Mouse (Mus musculus): ENCODE results near the gene Rfc4. TPM values are rescaled to one million over a fixed set of nuclear protein-coding genes. Genes with fewer than 3 reads are reported as not detected.

The Rfc4 gene
- 1 to 10 TPM; 4.8 TPM for total RNA-seq (2021)

DNA sequence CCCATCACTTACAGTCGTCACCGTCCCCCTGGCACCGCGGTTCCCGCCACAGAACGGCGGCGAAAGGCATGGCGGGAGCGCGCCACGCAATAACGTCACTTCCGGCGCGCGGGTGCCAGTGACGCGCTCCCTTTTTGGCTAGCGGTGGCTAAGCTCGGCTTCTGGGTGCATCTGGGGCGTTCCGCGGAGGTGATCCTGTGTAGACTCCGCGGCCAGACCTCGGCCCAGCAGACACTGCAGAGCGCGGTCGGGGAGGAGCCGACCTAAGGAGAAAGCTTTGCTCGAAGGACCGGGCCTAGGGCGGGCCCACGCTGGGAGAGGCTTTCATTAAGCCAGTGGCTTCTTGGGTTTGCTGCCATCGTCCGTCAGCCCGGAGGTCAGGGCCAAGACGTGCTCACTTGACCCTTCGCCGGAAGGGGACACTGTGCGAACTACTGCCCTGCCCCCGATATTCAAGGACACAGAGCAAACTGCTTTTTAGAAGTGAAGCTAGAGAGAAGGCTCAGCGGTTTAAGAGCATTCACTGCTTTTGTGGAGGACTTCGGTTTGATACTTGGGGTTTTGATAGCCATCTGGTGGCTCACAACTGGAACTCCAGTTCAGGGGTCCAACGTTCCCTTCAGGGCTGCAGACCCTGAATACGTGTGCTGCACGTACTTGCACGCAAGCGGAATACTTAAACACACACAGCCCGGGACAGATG is at the start of gene Rfc4:
Gene Rfc4 (minus strand): TSS at position 65 of the 703 bp plus-strand sequence.
- DNase-seq (ENCODE audit: extremely low spot score in 1 of 2, low spot score in 1 of 2), result peak; percentile 94 to 96

DNA sequence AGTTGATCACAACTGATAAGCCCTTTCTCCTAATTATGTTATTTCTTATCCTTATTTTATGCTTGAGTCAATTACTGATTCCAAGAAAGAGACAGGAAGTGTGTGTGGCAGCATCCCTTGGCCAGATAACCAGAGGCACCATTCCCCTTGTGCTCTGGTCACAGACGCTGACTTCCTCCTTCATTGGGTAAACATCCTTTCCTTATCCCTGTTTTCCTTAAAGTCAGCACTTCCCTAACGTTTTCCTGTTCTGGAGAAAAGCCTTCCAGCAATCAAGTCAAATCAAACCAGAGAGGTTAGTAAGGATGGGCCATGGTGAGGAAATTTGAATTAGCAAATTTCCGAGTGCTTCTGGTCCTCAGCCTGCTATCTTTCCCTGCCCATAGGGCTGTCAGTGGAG is 48.4 kb upstream of the Rfc4 start:
- DNase-seq (ENCODE audit: extremely low spot score in 1 of 2, low spot score in 1 of 2), result no peak

DNA sequence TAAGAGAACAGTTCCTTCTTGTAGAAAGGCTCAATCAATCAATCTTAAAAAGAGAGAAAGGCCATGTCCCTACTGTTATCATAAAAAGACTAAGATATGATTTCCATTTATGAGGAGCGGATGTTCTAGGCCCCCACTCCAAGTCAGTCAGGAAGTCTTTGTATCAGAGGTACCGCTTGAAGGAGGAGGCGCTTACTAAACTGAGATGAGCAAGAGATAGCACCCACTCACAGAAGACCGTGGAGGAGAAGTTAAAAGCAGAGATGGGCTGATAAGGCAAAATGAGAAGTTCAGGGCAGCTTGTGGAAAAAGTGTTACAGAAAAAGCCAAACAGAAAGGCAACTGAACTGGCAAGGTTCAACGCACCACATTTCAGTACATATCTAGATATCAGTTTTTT is 47.3 kb upstream of the Rfc4 start:
- DNase-seq (ENCODE audit: extremely low spot score in 1 of 2, low spot score in 1 of 2), result no peak

DNA sequence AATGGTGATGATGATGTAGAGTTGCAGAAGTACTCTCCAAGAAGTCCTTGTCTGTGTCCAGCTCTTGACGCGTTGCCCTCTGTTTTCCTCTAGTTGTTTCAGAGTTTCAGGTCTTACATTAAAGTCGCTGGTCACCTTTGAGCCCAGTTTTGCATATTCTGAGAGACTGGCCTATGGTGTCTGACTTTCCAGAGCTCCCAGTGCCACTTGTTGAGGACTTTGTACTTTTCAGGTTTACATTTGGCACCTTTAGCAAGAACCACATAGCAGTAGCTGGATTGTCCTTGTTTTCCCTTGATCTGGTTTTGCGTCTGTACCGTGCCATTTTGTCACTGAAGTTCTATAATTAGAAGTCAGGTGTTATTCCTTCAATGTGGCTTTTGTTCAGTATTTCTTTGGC is 46.4 kb upstream of the Rfc4 start:
- no peak for DNase-seq (ENCODE audit: extremely low spot score in 1 of 2, low spot score in 1 of 2)

DNA sequence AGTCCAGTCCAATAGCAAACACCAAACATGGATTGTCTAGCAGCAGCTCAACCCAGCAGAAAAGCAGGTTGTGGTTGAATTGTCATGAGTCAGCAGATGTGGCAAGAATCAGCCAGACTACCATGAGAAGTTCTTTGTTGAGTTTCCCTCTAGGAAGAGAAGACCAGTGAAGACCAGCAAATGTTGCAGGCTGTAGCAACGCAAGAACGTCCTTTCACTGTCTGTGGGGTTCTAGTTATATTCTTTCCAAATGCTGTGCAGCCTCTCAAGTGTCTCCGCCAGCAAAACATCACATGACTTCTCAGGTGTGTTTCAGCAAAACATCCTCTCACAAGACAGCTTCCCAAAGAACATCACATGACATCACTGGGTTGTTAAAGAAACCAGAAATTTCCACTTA is 43.3 kb upstream of the Rfc4 start:
- DNase-seq (ENCODE audit: extremely low spot score in 1 of 2, low spot score in 1 of 2), result no peak

DNA sequence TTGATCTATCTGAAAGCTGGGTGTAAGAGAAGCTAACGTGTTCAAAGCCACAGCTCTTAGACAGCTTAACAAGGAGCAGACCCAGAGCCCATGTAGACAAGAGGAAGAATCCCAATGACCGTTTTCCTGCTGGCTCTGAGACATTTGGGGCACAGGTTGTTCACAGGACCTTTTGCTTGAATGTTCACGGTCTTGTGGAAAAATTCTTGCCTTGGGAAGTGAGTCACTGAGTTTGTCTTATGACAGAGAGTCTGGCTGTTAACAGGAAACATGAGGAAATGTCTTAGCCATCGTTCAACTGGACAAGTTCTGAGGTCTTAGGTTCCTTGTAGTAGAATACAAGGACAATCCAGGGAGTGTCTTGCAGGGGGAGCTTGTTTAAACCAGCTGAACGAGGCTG is 39.5 kb upstream of the Rfc4 start:
- DNase-seq (ENCODE audit: extremely low spot score in 1 of 2, low spot score in 1 of 2), result no peak

DNA sequence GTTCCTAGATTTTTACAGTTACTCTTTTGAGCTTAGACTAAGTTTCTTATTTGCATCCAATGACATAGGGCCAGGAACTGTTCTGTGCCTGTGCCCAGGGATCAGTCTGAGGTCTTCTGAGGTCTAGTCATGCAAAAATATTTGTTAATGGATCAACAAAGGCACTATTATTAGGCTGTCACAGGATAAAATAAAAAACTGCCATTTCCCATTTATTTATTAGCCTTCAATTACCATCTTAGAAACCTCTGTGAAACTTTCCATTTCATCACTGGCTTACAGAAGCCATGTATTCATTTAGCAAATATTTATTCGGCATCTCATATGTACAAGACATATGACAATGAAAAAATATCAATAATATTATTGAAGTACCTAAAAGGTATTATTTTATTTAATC is 39.1 kb upstream of the Rfc4 start:
- no peak for DNase-seq (ENCODE audit: extremely low spot score in 1 of 2, low spot score in 1 of 2)

DNA sequence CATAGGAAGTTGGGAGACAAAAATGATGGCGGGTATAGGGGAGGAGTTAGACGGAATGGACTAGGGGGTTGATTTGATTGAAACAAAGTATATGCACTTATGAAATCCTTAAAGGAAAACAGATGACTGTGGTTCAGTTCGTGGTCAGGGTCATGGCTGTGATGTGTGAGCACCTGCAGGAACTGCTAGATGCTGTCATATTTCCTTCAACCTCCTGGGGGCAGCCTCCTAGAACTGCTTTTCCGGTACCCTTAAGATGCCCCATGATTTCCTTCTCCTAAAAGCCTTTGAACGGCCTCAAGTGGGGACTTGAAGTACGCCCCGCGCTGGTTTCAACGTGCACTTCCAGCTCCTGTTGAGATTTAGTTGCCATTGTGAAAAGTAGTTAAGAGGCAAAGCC is 37.9 kb upstream of the Rfc4 start:
- no peak for DNase-seq (ENCODE audit: extremely low spot score in 1 of 2, low spot score in 1 of 2)

DNA sequence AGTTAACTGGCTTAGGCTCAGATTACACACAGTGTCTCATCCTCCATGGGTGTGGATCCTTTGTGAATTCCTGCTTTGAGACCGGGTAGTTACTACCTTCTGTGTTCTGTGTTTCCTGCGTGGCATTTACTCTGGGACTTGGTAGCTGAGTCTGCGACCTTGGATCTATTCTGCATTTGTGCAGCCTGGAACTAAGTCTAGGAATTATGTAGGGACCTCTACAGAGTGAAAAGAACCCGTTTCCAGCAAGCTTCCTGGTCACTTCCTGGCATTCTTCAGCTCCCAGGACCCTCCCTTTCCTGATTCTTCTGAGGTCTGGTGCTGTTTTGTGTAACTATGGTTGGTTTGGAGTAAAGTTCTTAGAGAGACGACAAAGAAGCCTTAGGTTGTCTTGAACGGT is 36.9 kb upstream of the Rfc4 start:
- no peak for DNase-seq (ENCODE audit: extremely low spot score in 1 of 2, low spot score in 1 of 2)

DNA sequence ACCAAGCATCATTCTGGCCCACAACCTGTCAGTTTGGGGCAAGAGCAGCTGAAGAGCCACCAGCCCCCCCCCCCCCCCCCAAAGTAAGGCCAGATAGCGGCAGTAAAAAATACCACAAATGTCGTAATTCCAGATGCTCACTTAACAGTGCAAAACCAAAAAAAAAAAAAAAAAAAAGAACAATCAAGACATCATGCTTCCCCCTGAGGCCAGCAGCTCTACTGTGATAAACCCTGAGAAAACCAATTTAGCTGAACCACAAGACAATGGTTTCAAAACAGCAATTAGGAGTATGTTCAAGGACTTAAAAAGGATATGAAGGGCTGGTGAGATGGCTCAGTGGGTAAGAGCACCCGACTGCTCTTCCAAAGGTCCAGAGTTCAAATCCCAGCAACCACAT is 34.6 kb upstream of the Rfc4 start:
- DNase-seq (ENCODE audit: extremely low spot score in 1 of 2, low spot score in 1 of 2), result no peak

DNA sequence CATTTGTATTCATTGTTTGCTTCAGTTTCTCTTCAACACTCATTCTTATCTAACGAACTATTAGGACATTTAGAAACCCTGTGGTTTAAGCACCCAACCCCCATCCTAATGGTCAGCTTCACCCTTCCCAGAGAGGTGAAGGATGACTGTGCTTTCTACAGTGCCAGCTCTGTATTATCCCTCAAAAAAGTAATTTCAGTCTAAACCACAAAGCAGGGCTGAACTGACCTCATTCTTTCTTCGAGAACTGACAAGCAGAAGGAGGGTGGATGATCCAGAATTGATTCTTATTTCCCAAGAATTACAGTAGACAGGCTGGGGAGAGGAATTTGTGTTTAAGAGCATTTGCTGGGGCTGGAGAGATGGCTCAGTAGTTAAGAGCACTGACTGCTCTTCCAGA is 32.2 kb upstream of the Rfc4 start:
- DNase-seq (ENCODE audit: extremely low spot score in 1 of 2, low spot score in 1 of 2), result no peak

DNA sequence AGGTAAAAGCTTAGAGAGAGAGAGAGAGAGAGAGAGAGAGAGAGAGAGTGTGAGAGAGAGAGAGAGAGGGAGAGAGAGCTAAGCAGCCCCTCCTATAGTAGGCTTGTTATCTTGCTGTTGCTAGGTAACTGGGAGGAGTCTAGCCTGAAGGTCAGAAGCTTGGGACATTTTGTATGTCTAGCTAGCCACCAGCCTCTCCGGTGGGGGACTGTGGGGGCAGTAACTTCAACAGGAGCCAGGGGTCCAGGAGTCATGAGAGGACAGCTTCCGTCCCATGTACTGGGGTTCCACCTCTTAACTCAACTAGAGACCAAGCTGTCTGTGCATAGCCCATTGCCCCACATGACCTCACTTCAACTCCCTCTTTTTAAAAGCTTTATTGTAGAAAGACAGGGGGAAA is 31.4 kb upstream of the Rfc4 start:
- DNase-seq (ENCODE audit: extremely low spot score in 1 of 2, low spot score in 1 of 2), result no peak

DNA sequence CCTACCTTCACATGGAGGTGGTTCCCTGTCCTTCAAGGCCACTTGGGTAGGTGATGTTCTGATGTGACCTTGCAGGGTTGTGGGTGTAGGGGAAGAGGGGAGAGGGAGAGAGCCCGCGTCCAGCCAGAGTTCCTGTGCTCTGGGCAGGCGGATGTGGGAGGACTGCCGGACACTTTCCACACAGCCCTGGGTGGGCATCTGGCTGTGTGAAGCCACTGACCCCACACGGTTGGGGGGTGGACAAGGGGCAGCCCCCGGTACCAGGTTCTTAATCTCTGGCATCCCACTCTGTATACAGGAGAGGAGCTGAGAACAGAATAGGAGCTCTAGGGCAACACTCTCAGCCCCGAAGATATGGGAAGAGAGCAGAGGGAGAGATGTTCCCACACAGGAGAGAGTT is 30.8 kb upstream of the Rfc4 start:
- no peak for DNase-seq (ENCODE audit: extremely low spot score in 1 of 2, low spot score in 1 of 2)

DNA sequence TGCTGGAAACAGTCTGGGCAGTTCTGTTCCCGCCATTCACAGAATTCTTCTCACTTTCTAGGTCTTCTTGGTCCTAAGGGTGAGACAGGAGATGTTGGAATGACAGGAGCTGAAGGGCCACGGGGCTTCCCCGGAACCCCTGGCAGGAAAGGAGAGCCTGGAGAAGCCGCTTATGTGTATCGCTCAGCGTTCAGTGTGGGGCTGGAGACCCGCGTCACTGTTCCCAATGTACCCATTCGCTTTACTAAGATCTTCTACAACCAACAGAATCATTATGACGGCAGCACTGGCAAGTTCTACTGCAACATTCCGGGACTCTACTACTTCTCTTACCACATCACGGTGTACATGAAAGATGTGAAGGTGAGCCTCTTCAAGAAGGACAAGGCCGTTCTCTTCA is 29.5 kb upstream of the Rfc4 start:
- no peak for DNase-seq (ENCODE audit: extremely low spot score in 1 of 2, low spot score in 1 of 2)

DNA sequence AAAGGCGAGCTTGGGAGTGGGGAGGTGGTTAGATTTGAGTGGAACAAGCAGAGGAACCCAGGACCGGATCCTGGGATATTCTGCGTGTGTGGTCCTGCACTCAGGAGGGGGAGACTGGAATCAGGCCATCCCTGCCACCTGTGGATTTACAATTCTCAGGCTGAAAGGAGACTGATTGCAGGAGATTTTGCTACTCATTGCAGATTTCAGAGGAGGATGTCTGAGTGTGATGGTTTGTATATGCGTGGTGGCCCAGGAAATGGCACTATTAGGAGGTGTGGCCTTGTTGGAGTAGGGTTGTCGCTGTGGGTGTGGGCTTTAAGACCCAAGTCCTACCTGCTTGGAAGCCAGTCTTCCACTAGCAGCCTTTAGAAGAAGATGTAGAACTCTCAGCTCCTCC is 26.7 kb upstream of the Rfc4 start:
- no peak for DNase-seq (ENCODE audit: extremely low spot score in 1 of 2, low spot score in 1 of 2)

DNA sequence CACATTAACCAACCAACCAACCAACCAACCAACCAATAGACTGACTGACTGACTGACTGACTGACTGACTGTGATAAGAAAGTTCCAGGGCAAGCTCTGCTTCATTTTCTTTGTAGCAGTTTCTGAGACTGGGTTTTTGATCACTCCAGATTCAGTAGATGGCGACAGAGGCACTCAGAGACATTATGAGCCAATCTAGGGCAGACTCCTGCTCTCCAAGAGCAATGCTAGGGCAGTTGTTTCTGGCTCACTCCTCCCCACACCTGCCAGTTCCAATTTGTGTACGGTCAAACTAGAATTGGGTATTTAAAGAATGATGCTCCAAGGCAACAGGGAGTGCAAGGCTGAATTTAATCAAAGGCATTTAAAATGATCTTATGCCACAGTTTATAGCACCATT is 23.9 kb upstream of the Rfc4 start:
- DNase-seq (ENCODE audit: extremely low spot score in 1 of 2, low spot score in 1 of 2), result no peak

DNA sequence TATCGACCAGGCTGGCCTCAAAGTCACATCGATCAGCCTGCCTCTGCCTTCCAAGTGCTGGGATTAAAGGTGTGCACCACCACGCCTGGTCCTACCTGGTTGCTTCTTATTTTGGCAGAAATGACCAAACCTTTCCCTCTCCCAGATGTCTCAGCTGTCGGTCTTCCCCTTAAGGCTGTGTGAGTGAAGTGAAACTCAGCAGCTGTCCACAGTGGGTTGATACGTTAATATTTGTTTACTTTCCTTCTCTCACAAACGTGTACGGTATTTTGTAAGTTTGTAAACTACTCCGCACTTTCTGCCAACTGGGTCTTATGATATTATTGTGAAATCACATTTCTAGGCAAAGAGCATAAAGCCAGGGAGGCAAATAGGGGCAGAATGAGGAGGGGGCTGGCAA is 21.9 kb upstream of the Rfc4 start:
- no peak for DNase-seq (ENCODE audit: extremely low spot score in 1 of 2, low spot score in 1 of 2)

DNA sequence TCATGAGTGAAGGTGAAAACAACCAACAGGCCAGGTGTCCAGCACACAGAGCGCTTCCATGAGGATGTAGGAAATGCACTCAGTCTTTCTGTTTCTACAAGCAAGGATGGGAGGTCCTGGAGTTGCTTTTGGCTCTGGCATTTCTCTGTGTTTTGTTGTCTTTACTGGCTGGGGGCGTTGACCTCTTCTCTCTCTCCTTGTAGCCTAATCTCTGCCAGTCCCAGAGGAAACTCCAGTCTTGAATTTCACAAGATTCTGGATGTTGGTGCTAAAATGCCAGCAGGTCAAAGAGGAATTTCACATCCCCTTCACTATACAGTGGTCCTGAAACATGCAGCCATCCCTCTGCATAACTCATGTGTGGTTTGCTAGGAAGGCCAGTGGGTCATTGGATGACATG is 21.4 kb upstream of the Rfc4 start:
- no peak for DNase-seq (ENCODE audit: extremely low spot score in 1 of 2, low spot score in 1 of 2)

DNA sequence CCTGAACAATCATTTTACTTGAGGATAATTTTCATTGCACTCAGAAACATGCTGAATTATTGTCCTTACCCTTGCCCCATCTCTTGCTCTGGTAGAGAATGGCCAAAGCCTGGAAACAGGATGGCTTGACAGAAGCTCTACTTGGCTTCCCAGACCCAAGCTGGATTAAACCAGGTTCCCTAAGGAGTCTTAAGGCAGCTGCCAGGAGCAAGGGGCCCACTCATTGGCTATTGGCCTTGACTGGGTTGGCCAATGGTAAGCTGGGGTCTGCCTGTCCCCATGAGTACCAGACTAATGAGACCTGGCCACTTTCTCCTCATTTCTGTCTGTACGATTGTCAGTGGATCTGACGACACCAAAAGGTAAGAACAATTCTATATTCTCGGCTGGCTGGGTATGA is 18.7 kb upstream of the Rfc4 start, which contains the start of gene Adipoq:
Gene Adipoq (plus strand): TSS at position 257 of the 400 bp plus-strand sequence.
- DNase-seq (ENCODE audit: extremely low spot score in 1 of 2, low spot score in 1 of 2), result no peak

DNA sequence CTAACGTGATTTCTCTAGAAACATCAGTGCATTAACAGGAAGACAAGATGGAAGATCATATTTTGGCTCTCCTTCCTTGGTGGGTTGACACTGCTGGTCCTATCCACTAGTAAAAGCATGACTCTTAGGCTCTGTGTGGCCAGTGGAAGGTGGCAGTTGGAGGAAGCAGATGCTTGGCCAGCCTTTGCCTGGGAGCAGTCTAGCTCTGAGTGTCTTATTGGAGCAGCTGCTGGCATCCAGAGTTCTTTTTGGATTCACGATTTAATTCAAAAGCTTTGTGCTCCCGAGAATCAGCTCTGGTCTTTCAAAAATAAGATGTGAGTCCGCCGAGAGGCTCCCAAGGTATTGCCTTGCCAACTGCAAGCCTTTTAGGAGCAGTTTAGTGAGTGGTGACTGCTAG is 17.7 kb upstream of the Rfc4 start:
- DNase-seq (ENCODE audit: extremely low spot score in 1 of 2, low spot score in 1 of 2), result no peak

DNA sequence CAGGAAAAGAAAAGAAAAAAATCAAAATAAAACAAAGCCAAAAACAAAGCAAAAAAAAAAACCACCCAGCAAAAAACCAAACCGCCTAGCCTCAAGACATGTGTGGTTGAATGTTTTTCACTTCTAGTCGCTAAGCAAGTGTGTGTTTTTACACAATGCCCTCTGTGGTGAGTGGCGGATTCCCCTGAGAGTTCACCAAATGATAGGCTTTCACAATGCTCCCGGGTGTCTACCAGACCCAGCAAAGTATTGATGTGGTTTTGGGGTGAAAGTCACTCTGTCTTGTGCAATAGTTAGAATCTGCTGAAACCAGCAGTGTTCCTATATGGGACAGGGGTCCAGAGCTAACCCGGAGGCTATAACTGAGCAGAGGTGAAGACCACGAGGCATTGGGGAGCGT is 16.8 kb upstream of the Rfc4 start:
- no peak for DNase-seq (ENCODE audit: extremely low spot score in 1 of 2, low spot score in 1 of 2)

DNA sequence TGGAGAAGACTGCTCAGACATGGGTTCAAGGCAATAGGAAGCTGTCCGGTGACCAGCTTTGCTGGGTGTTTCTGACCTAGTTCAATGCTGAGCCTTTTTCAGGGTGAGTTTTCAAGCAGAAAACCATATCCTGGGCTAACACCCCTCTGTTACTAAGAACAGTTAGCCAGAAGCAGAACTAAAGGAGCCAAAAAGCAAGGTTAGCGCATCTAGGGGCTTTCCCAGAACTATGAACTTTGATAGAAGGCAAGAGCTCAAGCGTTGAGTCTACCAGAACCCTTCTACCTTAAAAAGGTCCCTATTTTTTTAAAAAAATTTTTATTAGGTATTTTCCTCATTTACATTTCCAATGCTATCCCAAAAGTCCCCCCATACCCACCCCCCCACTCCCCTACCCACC is 13.4 kb upstream of the Rfc4 start:
- DNase-seq (ENCODE audit: extremely low spot score in 1 of 2, low spot score in 1 of 2), result no peak

DNA sequence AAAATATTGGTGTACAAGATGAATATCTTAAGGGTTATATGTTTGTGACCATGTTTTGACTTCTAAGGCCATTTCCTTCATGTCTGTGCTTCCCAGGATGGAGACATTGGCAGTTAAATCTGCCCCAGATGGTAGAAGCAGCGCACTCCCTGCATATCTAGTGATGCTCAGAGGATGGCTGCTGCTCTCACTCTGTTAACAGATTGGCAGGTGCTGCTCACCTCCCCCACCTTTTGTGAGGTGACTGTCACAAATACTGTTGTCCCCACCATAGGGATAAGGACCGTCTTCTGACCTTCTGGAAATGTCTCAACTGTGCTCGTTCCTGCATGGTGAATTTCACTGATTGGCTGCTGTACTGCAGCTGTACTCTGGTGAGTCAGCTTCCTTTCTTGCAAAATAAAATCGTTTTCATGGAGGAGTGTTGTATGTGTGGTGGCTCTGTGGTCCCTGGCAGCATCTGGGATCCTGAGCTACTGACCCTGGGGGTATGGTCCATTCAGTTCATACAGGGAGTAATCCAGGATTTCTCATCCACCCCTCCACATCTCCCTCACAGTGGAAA is 9.0 kb upstream of the Rfc4 start:
- no peak for DNase-seq (ENCODE audit: extremely low spot score in 1 of 2, low spot score in 1 of 2)
